Mouse (Mus musculus): ENCODE measurements around the gene Gabpb2. TPM values are rescaled to one million over a fixed set of nuclear protein-coding genes. Genes with fewer than 3 reads are reported as not detected.
"Not testable (repeated sequence)": the region's sequence is repeated elsewhere in the genome, so short reads cannot be mapped to it uniquely, and the experiment has no call there.

The Gabpb2 gene
- polyA plus RNA-seq, 1 experiment from 2014 or later = 6.2 TPM

- H3K4me3 ChIP-seq (replicated peaks) = peak within 1 kb of the TSS; percentile 71
- H3K36me3 ChIP-seq (replicated peaks) = peaks cover 29% of the 10 kb centered on the region
- under 1% methylated on average over 20 of the region's 20 CpGs for WGBS (ENCODE audit: insufficient replicate concordance)
- H3K9me3 ChIP-seq (replicated peaks) = no peaks in the 10 kb centered on the region
- H3K27me3 ChIP-seq = no peaks in the 10 kb centered on the region
- ATAC-seq (ENCODE audit: insufficient read depth) = peak; percentile 89
- H3K9ac ChIP-seq = peak within 1 kb of the TSS; percentile 63
- H3K27ac ChIP-seq (replicated peaks) = peak within 1 kb of the TSS; percentile 86
- H3K4me1 ChIP-seq (replicated peaks) = peaks cover 31% of the 10 kb centered on the region
- H3K4me2 ChIP-seq = peak within 1 kb of the TSS; percentile 87
Measured at GRCm38 (mm10) chr3:95133680-95134101, 84.0 kb downstream of the Gabpb2 start, which contains the start of the genes Scnm1 and Lysmd1. TSS of gene Scnm1 (minus strand) at chr3:95134011. TSS of gene Lysmd1 (plus strand) at chr3:95134088.

- ATAC-seq (ENCODE audit: insufficient read depth) = no peak
- Histone ChIP-seq H3K4me1 (replicated peaks) (peaks cover 31% of the 10 kb centered on the region), H3K4me3 (replicated peaks) (peak overlapping the region; percentile 71), H3K27ac (replicated peaks) (peak overlapping the region; percentile 86), H3K9me3 (replicated peaks) (no peaks in the 10 kb centered on the region), H3K4me2 (peak overlapping the region; percentile 87), H3K36me3 (replicated peaks) (peaks cover 28% of the 10 kb centered on the region), H3K27me3 (no peaks in the 10 kb centered on the region), H3K9ac (peak overlapping the region; percentile 63)
- 51% methylated on average over 11 of the region's 11 CpGs for WGBS (ENCODE audit: insufficient replicate concordance)
Measured at GRCm38 (mm10) chr3:95133176-95133575, 84.5 kb downstream of the Gabpb2 start.

- H3K4me1 ChIP-seq (replicated peaks) = peaks cover 31% of the 10 kb centered on the region
Measured at GRCm38 (mm10) chr3:95132389-95132788, 85.3 kb downstream of the Gabpb2 start.

More at GRCm38 (mm10) chr3:95132389-95132788, 85.3 kb downstream of the Gabpb2 start:
- H3K9me3 ChIP-seq (replicated peaks); H3K4me2 ChIP-seq; H3K27ac ChIP-seq (replicated peaks); H3K9ac ChIP-seq; H3K27me3 ChIP-seq; ATAC-seq (ENCODE audit: insufficient read depth): not testable (repeated sequence)
- WGBS (ENCODE audit: insufficient replicate concordance) = 66% methylated on average over 2 of the region's 2 CpGs
- Histone ChIP-seq H3K36me3 (replicated peaks) (peaks cover 24% of the 10 kb centered on the region), H3K4me3 (replicated peaks) (peak overlapping the region; percentile 71)

Small RNAs within 50 kb of the gene (microRNA-seq; reads per million reads assigned to microRNA genes)
- gene Mir8099-1 = not detected

Other genes starting within 250 kb of the Gabpb2 start
- 8.7 and 10.3 TPM in 2 replicates for gene Pi4kb, start 243.2 kb downstream of the Gabpb2 start, polyA plus RNA-seq (2015; fragmentation: Nextera tagmentation; extraction: Ambion mirVana)
- gene Zfp687, start 202.5 kb downstream of the Gabpb2 start, polyA plus RNA-seq (2015; fragmentation: Nextera tagmentation; extraction: Ambion mirVana) = 7.2 and 7.4 TPM in 2 replicates
- gene Psmd4, start 175.3 kb downstream of the Gabpb2 start, polyA plus RNA-seq (2015; fragmentation: Nextera tagmentation; extraction: Ambion mirVana) = 151 and 159 TPM in 2 replicates
- gene Pip5k1a, start 111.0 kb downstream of the Gabpb2 start, polyA plus RNA-seq (2015; fragmentation: Nextera tagmentation; extraction: Ambion mirVana) = 8.5 and 8.7 TPM in 2 replicates
- gene Vps72, start 106.9 kb downstream of the Gabpb2 start, polyA plus RNA-seq (2015; fragmentation: Nextera tagmentation; extraction: Ambion mirVana) = 31.4 and 36.6 TPM in 2 replicates
- gene Tmod4, start 93.4 kb downstream of the Gabpb2 start, polyA plus RNA-seq (2015; fragmentation: Nextera tagmentation; extraction: Ambion mirVana) = 0.53 and 0.88 TPM in 2 replicates
- gene Scnm1, start 83.9 kb downstream of the Gabpb2 start, polyA plus RNA-seq (2015; fragmentation: Nextera tagmentation; extraction: Ambion mirVana) = 25.6 and 26.1 TPM in 2 replicates
- gene Lysmd1, start 83.8 kb downstream of the Gabpb2 start, polyA plus RNA-seq (2015; fragmentation: Nextera tagmentation; extraction: Ambion mirVana) = 7.1 and 8.3 TPM in 2 replicates
- 9.3 and 9.8 TPM in 2 replicates for gene Tnfaip8l2, start 75.6 kb downstream of the Gabpb2 start, polyA plus RNA-seq (2015; fragmentation: Nextera tagmentation; extraction: Ambion mirVana)
- gene Sema6c, start 57.5 kb downstream of the Gabpb2 start, polyA plus RNA-seq (2015; fragmentation: Nextera tagmentation; extraction: Ambion mirVana) = 0.37 and 0.68 TPM in 2 replicates
- gene Cdc42se1, start 10.8 kb upstream of the Gabpb2 start, polyA plus RNA-seq (2015; fragmentation: Nextera tagmentation; extraction: Ambion mirVana) = 36.7 and 42.6 TPM in 2 replicates
- gene Mllt11, start 14.3 kb upstream of the Gabpb2 start, polyA plus RNA-seq (2015; fragmentation: Nextera tagmentation; extraction: Ambion mirVana) = 2.2 and 2.7 TPM in 2 replicates
- 0.07 and 0.12 TPM in 2 replicates for gene Gm128, start 23.7 kb upstream of the Gabpb2 start, polyA plus RNA-seq (2015; fragmentation: Nextera tagmentation; extraction: Ambion mirVana)
- not detected in 2 replicates for gene Bnipl, start 33.3 kb upstream of the Gabpb2 start, polyA plus RNA-seq (2015; fragmentation: Nextera tagmentation; extraction: Ambion mirVana)
- 18.8 and 20.9 TPM in 2 replicates for gene Mindy1, start 63.4 kb upstream of the Gabpb2 start, polyA plus RNA-seq (2015; fragmentation: Nextera tagmentation; extraction: Ambion mirVana)
- gene Prune1, start 64.2 kb upstream of the Gabpb2 start, polyA plus RNA-seq (2015; fragmentation: Nextera tagmentation; extraction: Ambion mirVana) = 9.0 and 9.5 TPM in 2 replicates
- gene Anxa9, start 89.3 kb upstream of the Gabpb2 start, polyA plus RNA-seq (2015; fragmentation: Nextera tagmentation; extraction: Ambion mirVana) = 2.1 and 2.8 TPM in 2 replicates
- 110 and 114 TPM in 2 replicates for gene Cers2, start 96.9 kb upstream of the Gabpb2 start, polyA plus RNA-seq (2015; fragmentation: Nextera tagmentation; extraction: Ambion mirVana)
- 12.0 and 12.9 TPM in 2 replicates for gene Setdb1, start 139.3 kb upstream of the Gabpb2 start, polyA plus RNA-seq (2015; fragmentation: Nextera tagmentation; extraction: Ambion mirVana)
- gene 4930558C23Rik, start 184.9 kb upstream of the Gabpb2 start, polyA plus RNA-seq (2015; fragmentation: Nextera tagmentation; extraction: Ambion mirVana) = not detected in 2 replicates
- 15.4 and 16.4 TPM in 2 replicates for gene Arnt, start 216.5 kb upstream of the Gabpb2 start, polyA plus RNA-seq (2015; fragmentation: Nextera tagmentation; extraction: Ambion mirVana)